Mouse (Mus musculus): ENCODE data around the gene Bbs4. TPM values are rescaled to one million over a fixed set of nuclear protein-coding genes. Genes with fewer than 3 reads are reported as not detected.

Gene Bbs4
- total and polyA plus RNA-seq, 3 experiments = 4.0 to 5.6 TPM; not detected in 1

DNA sequence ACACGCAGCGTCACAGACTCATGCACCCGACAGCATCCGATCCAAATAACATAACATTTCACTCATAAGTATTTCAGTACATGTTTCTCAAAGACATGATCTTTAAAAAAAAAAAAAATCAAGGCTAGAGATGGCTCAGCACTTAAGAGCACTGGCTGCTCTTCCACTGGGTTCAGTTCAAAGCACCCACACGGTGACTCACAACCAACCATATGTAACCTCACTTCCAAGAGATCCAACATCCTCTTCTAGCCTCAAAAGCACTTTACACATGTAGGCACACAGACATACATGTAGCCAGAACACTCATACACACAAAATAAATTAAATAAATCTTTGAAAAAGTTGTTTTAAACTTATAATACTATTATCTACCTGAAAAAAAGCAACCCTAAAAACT is 15.4 kb downstream of the Bbs4 start:
- H3K79me2 ChIP-seq (ENCODE audit: control insufficient read depth, insufficient read depth, low read length, poor library complexity) = no peaks in the 10 kb centered on the region
- H3K27ac ChIP-seq (ENCODE audit: control insufficient read depth, low read depth, low read length) = no peak overlapping the region
- peaks cover 0 to 10% of the 10 kb centered on the region in 2 experiments; a peak in 2 of 4 replicates for H3K36me3 ChIP-seq (ENCODE audit: control insufficient read depth in 1 of 2, insufficient read depth in 2 of 2, low read length in 2 of 2)
- H3K9ac ChIP-seq (ENCODE audit: control insufficient read depth, low read depth, low read length, poor library complexity, severe bottlenecking) = no peak overlapping the region
- peaks cover 5 to 8% of the 10 kb centered on the region in 2 experiments for H3K4me1 ChIP-seq (ENCODE audit: control insufficient read depth in 1 of 2, insufficient read depth in 2 of 2, low read length in 2 of 2)
- no peak overlapping the region for H3K4me3 ChIP-seq (ENCODE audit: control insufficient read depth in 1 of 2, insufficient read depth in 1 of 2, low read depth in 2 of 2, low read length in 2 of 2)
- DNase-seq (ENCODE audit: low read depth, low spot score) = no peak
- H3K9me3 ChIP-seq (replicated peaks; ENCODE audit: insufficient read depth, low read length) = no peaks in the 10 kb centered on the region
- no peak for TF ChIP-seq MAFK (IDR thresholded peaks at IDR 0.05; ENCODE audit: borderline replicate concordance, low read depth, low read length)
- no peak for TF ChIP-seq EP300 (IDR thresholded peaks at IDR 0.05; ENCODE audit: low read depth in 1 of 2, low read length in 2 of 2)
- TF ChIP-seq GABPA (IDR thresholded peaks at IDR 0.05; ENCODE audit: low read depth, low read length) = no peak
- TF ChIP-seq NRF1 (IDR thresholded peaks at IDR 0.05; ENCODE audit: insufficient read depth, low read depth, low read length, poor library complexity, severe bottlenecking) = no peak
- no peaks in the 10 kb centered on the region for H3K27me3 ChIP-seq (ENCODE audit: control insufficient read depth in 1 of 2, insufficient read depth in 2 of 2, low read length in 2 of 2)

GRCm38 (mm10) chr9:59336539-59336938 is 16.8 kb downstream of the Bbs4 start:
- DNase-seq (ENCODE audit: low read depth, low spot score) = no peak
- Histone ChIP-seq H3K4me1 (ENCODE audit: control insufficient read depth in 1 of 2, insufficient read depth in 2 of 2, low read length in 2 of 2) (peaks cover 5 to 8% of the 10 kb centered on the region in 2 experiments), H3K4me3 (ENCODE audit: control insufficient read depth in 1 of 2, insufficient read depth in 1 of 2, low read depth in 2 of 2, low read length in 2 of 2) (no peak overlapping the region), H3K27me3 (ENCODE audit: control insufficient read depth in 1 of 2, insufficient read depth in 2 of 2, low read length in 2 of 2) (no peaks in the 10 kb centered on the region), H3K79me2 (ENCODE audit: control insufficient read depth, insufficient read depth, low read length, poor library complexity) (no peaks in the 10 kb centered on the region), H3K9me3 (replicated peaks; ENCODE audit: insufficient read depth, low read length) (no peaks in the 10 kb centered on the region), H3K9ac (ENCODE audit: control insufficient read depth, low read depth, low read length, poor library complexity, severe bottlenecking) (no peak overlapping the region), H3K36me3 (ENCODE audit: control insufficient read depth in 1 of 2, insufficient read depth in 2 of 2, low read length in 2 of 2) (peaks cover 0 to 10% of the 10 kb centered on the region in 2 experiments; a peak in 2 of 4 replicates), H3K27ac (ENCODE audit: control insufficient read depth, low read depth, low read length) (no peak overlapping the region)
- TF ChIP-seq TCF12 (IDR thresholded peaks at IDR 0.05; ENCODE audit: low read depth, low read length) (peak; percentile 53; the same call in 1 of the 2 replicates), RCOR1 (IDR thresholded peaks at IDR 0.05; ENCODE audit: low read depth, low read length) (no peak), GATA1 (IDR thresholded peaks at IDR 0.05; ENCODE audit: low read depth, low read length) (peak; percentile 58), EP300 (IDR thresholded peaks at IDR 0.05; ENCODE audit: low read depth in 1 of 2, low read length in 2 of 2) (peak; percentile 56 to 59)

DNA sequence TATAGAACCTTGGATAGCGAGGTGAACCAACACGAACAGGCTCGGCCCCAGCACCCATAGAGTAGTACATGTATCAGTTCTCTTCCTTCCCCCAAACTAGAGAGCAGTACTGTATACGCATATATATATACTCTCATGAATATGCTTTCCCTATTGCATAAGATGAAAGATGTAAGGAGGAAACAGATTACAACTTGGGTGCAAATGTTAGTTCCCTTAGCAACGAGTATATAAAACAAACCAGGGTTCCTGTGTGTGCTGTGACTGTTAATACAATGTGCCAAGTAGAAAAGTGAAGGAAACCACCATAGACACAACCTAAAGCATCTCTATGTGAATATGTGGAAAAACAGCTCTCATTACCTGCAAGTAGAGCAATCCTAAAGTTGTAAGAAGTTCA is 23.3 kb downstream of the Bbs4 start:
- Histone ChIP-seq H3K4me3 (ENCODE audit: control insufficient read depth in 1 of 2, insufficient read depth in 1 of 2, low read depth in 2 of 2, low read length in 2 of 2) (no peak overlapping the region), H3K9ac (ENCODE audit: control insufficient read depth, low read depth, low read length, poor library complexity, severe bottlenecking) (no peak overlapping the region), H3K79me2 (ENCODE audit: control insufficient read depth, insufficient read depth, low read length, poor library complexity) (no peaks in the 10 kb centered on the region), H3K9me3 (replicated peaks; ENCODE audit: insufficient read depth, low read length) (no peaks in the 10 kb centered on the region), H3K27me3 (ENCODE audit: control insufficient read depth in 1 of 2, insufficient read depth in 2 of 2, low read length in 2 of 2) (no peaks in the 10 kb centered on the region), H3K27ac (ENCODE audit: control insufficient read depth, low read depth, low read length) (no peak overlapping the region), H3K36me3 (ENCODE audit: control insufficient read depth in 1 of 2, insufficient read depth in 2 of 2, low read length in 2 of 2) (0 out of 4 replicates have a peak, but pooled peaks cover 0 to under 1% of the 10 kb centered on the region in 2 experiments), H3K4me1 (ENCODE audit: control insufficient read depth in 1 of 2, insufficient read depth in 2 of 2, low read length in 2 of 2) (no peaks in the 10 kb centered on the region)
- TF ChIP-seq MAX (IDR thresholded peaks at IDR 0.05; ENCODE audit: low read length) (no peak), POLR2A (IDR thresholded peaks at IDR 0.05; ENCODE audit: control insufficient read depth in 1 of 2, insufficient read depth in 1 of 2, low read depth in 1 of 2, low read length in 2 of 2, poor library complexity in 1 of 2) (no peak), SMC3 (IDR thresholded peaks at IDR 0.05; ENCODE audit: low read depth, low read length) (no peak), CHD2 (IDR thresholded peaks at IDR 0.05; ENCODE audit: low read length) (no peak), MAZ (IDR thresholded peaks at IDR 0.05; ENCODE audit: low read depth, low read length) (no peak), RAD21 (IDR thresholded peaks at IDR 0.05; ENCODE audit: low read depth, low read length) (no peak), POLR2AphosphoS2 (IDR thresholded peaks at IDR 0.05; ENCODE audit: low read length) (no peak), MYC (IDR thresholded peaks at IDR 0.05; ENCODE audit: low read depth, low read length) (no peak), ZC3H11A (IDR thresholded peaks at IDR 0.05; ENCODE audit: low read depth, low read length) (no peak), ZKSCAN1 (IDR thresholded peaks at IDR 0.05; ENCODE audit: low read depth, low read length) (no peak)
- no peak for DNase-seq (ENCODE audit: low read depth, low spot score)
